Mouse (Mus musculus) limb, embryonic 11.5 days (tissue): ENCODE results near the gene Gabrb3. TPM values are rescaled to one million over a fixed set of nuclear protein-coding genes. Genes with fewer than 3 reads are reported as not detected.

Source experiments
- ATAC-seq: fragments of 200-750 bp; cut with Nextera tagmentation; 2 replicates; pipeline ENCODE4 v1.8.0; 2017; ENCODE audit warnings: low read depth; ENCODE audit not compliant: insufficient number of reproducible peaks, low FRiP score, low TSS enrichment
- DNase-seq: peaks from one replicate; pipeline ENCODE4 v3.0.0-alpha.2; 2015; ENCODE audit warnings: low spot score
- H3K27ac ChIP-seq: fragments of 300-500 bp; sonication (generic); replicated peaks from 2 replicates; pipeline ENCODE4 v1.5.1; 2014; ENCODE audit warnings: low read depth, mild to moderate bottlenecking, low read length
- H3K27me3 ChIP-seq: fragments of 300-500 bp; sonication (generic); 2 replicates; pipeline ENCODE4 v1.6.1; 2014; ENCODE audit warnings: mild to moderate bottlenecking, low read length, mixed read lengths; ENCODE audit not compliant: control insufficient read depth, insufficient read depth
- H3K36me3 ChIP-seq: fragments of 300-500 bp; sonication (generic); 2 replicates; pipeline ENCODE4 v1.6.1; 2014; ENCODE audit warnings: mild to moderate bottlenecking, low read length, moderate library complexity, mixed read lengths; ENCODE audit not compliant: control insufficient read depth, insufficient read depth
- H3K4me1 ChIP-seq: fragments of 300-500 bp; sonication (generic); 2 replicates; pipeline ENCODE4 v1.6.1; 2014; ENCODE audit warnings: low read length, mixed read lengths; ENCODE audit not compliant: control insufficient read depth, insufficient read depth
- H3K4me2 ChIP-seq: fragments of 300-500 bp; sonication (generic); 2 replicates; pipeline ENCODE4 v1.6.1; 2014; ENCODE audit warnings: low read depth, mild to moderate bottlenecking, moderate library complexity; ENCODE audit not compliant: severe bottlenecking
- H3K4me3 ChIP-seq: fragments of 300-500 bp; sonication (generic); 2 replicates; pipeline ENCODE4 v1.5.1; 2014; ENCODE audit warnings: low read depth, low read length
- H3K9ac ChIP-seq: fragments of 300-500 bp; sonication (generic); 2 replicates; pipeline ENCODE4 v1.6.1; 2014; ENCODE audit warnings: mild to moderate bottlenecking, low read length
- H3K9me3 ChIP-seq: fragments of 300-500 bp; sonication (generic); 2 replicates; pipeline ENCODE4 v1.6.1; 2016; ENCODE audit warnings: low read length; ENCODE audit not compliant: control insufficient read depth
- WGBS: fragments of 180-500 bp; shearing (Covaris S2); extraction: QIAGEN DNeasy Blood & Tissue Kit; methylation state at CpG from one replicate; pipeline ENCODE4 v1.1.7; 2014; 5-methylcytosine and 5-hydroxymethylcytosine counted together
- polyA plus RNA-seq: library from polyadenylated mRNA; unstranded; fragments of >200 nt; fragmentation: Nextera tagmentation; extraction: Ambion mirVana; gene quantifications from 2 replicates; pipeline ENCODE4 v1.2.1, GENCODE M21; 2014

Gene Gabrb3
- polyA plus RNA-seq: 0.48 and 0.69 TPM in 2 replicates

GRCm38 (mm10) chr7:57419392-57419791 lies at the start of gene Gabrb3:
Gene Gabrb3 (plus strand): TSS chr7:57419692.
- Histone ChIP-seq H3K27me3 (no peaks in the 10 kb centered on the region), H3K4me1 (no peaks in the 10 kb centered on the region), H3K9me3 (no peaks in the 10 kb centered on the region), H3K27ac (no peak within 1 kb of the TSS), H3K36me3 (no peaks in the 10 kb centered on the region), H3K4me2 (no peak within 1 kb of the TSS), H3K9ac (no peak within 1 kb of the TSS), H3K4me3 (no peak within 1 kb of the TSS)
- DNase-seq (no peak), ATAC-seq (no peak)
- WGBS: 88% methylated on average over 2 of the region's 2 CpGs

GRCm38 (mm10) chr7:57384112-57384511 lies 35.4 kb upstream of the Gabrb3 start:
- Histone ChIP-seq H3K9me3 (no peaks in the 10 kb centered on the region), H3K9ac (no peak overlapping the region), H3K4me3 (no peak overlapping the region), H3K4me1 (0 out of 2 replicates have a peak, but pooled peaks cover 2% of the 10 kb centered on the region), H3K27me3 (peaks cover 20% of the 10 kb centered on the region), H3K27ac (no peak overlapping the region), H3K4me2 (no peak overlapping the region), H3K36me3 (no peaks in the 10 kb centered on the region; the same call in 1 of the 2 replicates)
- ATAC-seq (no peak), DNase-seq (no peak)
- 33% methylated on average over 4 of the region's 4 CpGs for WGBS

GRCm38 (mm10) chr7:57386517-57387340 lies 32.8 kb upstream of the Gabrb3 start, which contains the start of gene Gabrg3:
Gene Gabrg3 (minus strand): TSS chr7:57387188.
- H3K27me3 ChIP-seq: peaks cover 20% of the 10 kb centered on the region
- 0 out of 2 replicates have a peak, but pooled peaks cover 2% of the 10 kb centered on the region for H3K4me1 ChIP-seq
- DNase-seq (peak; percentile 55), ATAC-seq (no peak)
- no peak within 1 kb of the TSS for H3K9ac ChIP-seq
- H3K36me3 ChIP-seq: no peaks in the 10 kb centered on the region; the same call in 1 of the 2 replicates
- peak within 1 kb of the TSS; percentile 88 for H3K4me2 ChIP-seq
- under 1% methylated on average over 67 of the region's 71 CpGs for WGBS
- H3K9me3 ChIP-seq: no peaks in the 10 kb centered on the region
- H3K27ac ChIP-seq: no peak within 1 kb of the TSS
- H3K4me3 ChIP-seq: peak within 1 kb of the TSS; percentile 48

- Histone ChIP-seq H3K27ac (no peak overlapping the region), H3K4me1 (0 out of 2 replicates have a peak, but pooled peaks cover 2% of the 10 kb centered on the region), H3K4me3 (peak overlapping the region; percentile 48), H3K4me2 (peak overlapping the region; percentile 88), H3K9me3 (no peaks in the 10 kb centered on the region), H3K36me3 (no peaks in the 10 kb centered on the region), H3K9ac (no peak overlapping the region), H3K27me3 (peaks cover 20% of the 10 kb centered on the region)
- DNase-seq (no peak), ATAC-seq (no peak)
- 24% methylated on average over 6 of the region's 6 CpGs for WGBS
Measured at GRCm38 (mm10) chr7:57387341-57387654, 32.2 kb upstream of the Gabrb3 start.

GRCm38 (mm10) chr7:57390046-57390445 lies 29.4 kb upstream of the Gabrb3 start:
- H3K36me3 ChIP-seq: no peaks in the 10 kb centered on the region
- WGBS: 43% methylated on average over 4 of the region's 4 CpGs
- H3K9me3 ChIP-seq: no peaks in the 10 kb centered on the region
- ATAC-seq (no peak), DNase-seq (no peak)
- H3K4me3 ChIP-seq: no peak overlapping the region
- no peak overlapping the region for H3K4me2 ChIP-seq
- no peak overlapping the region for H3K9ac ChIP-seq
- H3K4me1 ChIP-seq: 0 out of 2 replicates have a peak, but pooled peaks cover 2% of the 10 kb centered on the region
- no peak overlapping the region for H3K27ac ChIP-seq
- peaks cover 20% of the 10 kb centered on the region for H3K27me3 ChIP-seq

- Histone ChIP-seq H3K4me1 (no peaks in the 10 kb centered on the region), H3K9me3 (no peaks in the 10 kb centered on the region), H3K4me3 (no peak overlapping the region), H3K27me3 (no peaks in the 10 kb centered on the region), H3K36me3 (no peaks in the 10 kb centered on the region), H3K27ac (no peak overlapping the region), H3K9ac (no peak overlapping the region), H3K4me2 (no peak overlapping the region)
- ATAC-seq (no peak), DNase-seq (no peak)
- WGBS: 92% methylated on average over 4 of the region's 4 CpGs
Measured at GRCm38 (mm10) chr7:57393551-57393950, 25.9 kb upstream of the Gabrb3 start.

GRCm38 (mm10) chr7:57411163-57411562 lies 8.3 kb upstream of the Gabrb3 start:
- Histone ChIP-seq H3K36me3 (no peaks in the 10 kb centered on the region), H3K4me1 (no peaks in the 10 kb centered on the region), H3K4me3 (no peak overlapping the region), H3K9me3 (no peaks in the 10 kb centered on the region), H3K27ac (no peak overlapping the region), H3K27me3 (no peaks in the 10 kb centered on the region), H3K9ac (no peak overlapping the region), H3K4me2 (no peak overlapping the region)
- 92% methylated on average over 4 of the region's 4 CpGs for WGBS
- ATAC-seq: no peak
- DNase-seq: no peak

GRCm38 (mm10) chr7:57412896-57413295 lies 6.6 kb upstream of the Gabrb3 start:
- no peak overlapping the region for H3K9ac ChIP-seq
- no peak for ATAC-seq
- H3K4me3 ChIP-seq: no peak overlapping the region
- WGBS: 65% methylated on average over 1 of the region's 1 CpGs
- H3K4me1 ChIP-seq: no peaks in the 10 kb centered on the region
- no peak for DNase-seq
- H3K9me3 ChIP-seq: no peaks in the 10 kb centered on the region
- H3K27me3 ChIP-seq: no peaks in the 10 kb centered on the region
- no peaks in the 10 kb centered on the region for H3K36me3 ChIP-seq
- H3K4me2 ChIP-seq: no peak overlapping the region
- H3K27ac ChIP-seq: no peak overlapping the region
